Mouse (Mus musculus) stomach, embryonic 16.5 days (tissue): Measurements from ENCODE around the gene Akt3. TPM values are rescaled to one million over a fixed set of nuclear protein-coding genes. Genes with fewer than 3 reads are reported as not detected.

Experiments
- ATAC-seq: fragments of 200-750 bp; cut with Nextera tagmentation; 2 replicates; pipeline ENCODE4 v1.8.0; 2017; ENCODE audit warnings: moderate number of reproducible peaks, moderate TSS enrichment; ENCODE audit not compliant: insufficient read depth, low FRiP score
- H3K27ac ChIP-seq: fragments of 300-500 bp; sonication (generic); 2 replicates; pipeline ENCODE4 v1.5.1; 2014; ENCODE audit warnings: low read length
- H3K27me3 ChIP-seq: fragments of 300-500 bp; sonication (generic); 2 replicates; pipeline ENCODE4 v1.6.1; 2014; ENCODE audit warnings: low read length, control low read depth, mixed read lengths; ENCODE audit not compliant: control insufficient read depth, insufficient read depth
- H3K36me3 ChIP-seq: fragments of 300-500 bp; sonication (generic); 2 replicates; pipeline ENCODE4 v1.6.1; 2014; ENCODE audit warnings: low read length; ENCODE audit not compliant: control insufficient read depth, insufficient read depth
- H3K4me1 ChIP-seq: fragments of 300-500 bp; sonication (generic); 2 replicates; pipeline ENCODE4 v1.6.1; 2014; ENCODE audit warnings: low read length, control low read depth, mixed read lengths; ENCODE audit not compliant: control insufficient read depth, insufficient read depth
- H3K4me2 ChIP-seq: fragments of 300-500 bp; sonication (generic); 2 replicates; pipeline ENCODE4 v1.6.1; 2014; ENCODE audit warnings: low read depth, low read length, mixed read lengths
- H3K4me3 ChIP-seq: fragments of 300-500 bp; sonication (generic); replicated peaks from 2 replicates; pipeline ENCODE4 v1.5.1; 2014; ENCODE audit warnings: mild to moderate bottlenecking, low read length
- H3K9ac ChIP-seq: fragments of 300-500 bp; sonication (generic); 2 replicates; pipeline ENCODE4 v1.6.1; 2014; ENCODE audit warnings: low read length
- H3K9me3 ChIP-seq: fragments of 300-500 bp; sonication (generic); replicated peaks from 2 replicates; pipeline ENCODE4 v1.6.1; 2016; ENCODE audit warnings: low read length, control low read depth; ENCODE audit not compliant: control insufficient read depth
- WGBS: fragments of 180-500 bp; shearing (Covaris S2); extraction: QIAGEN DNeasy Blood & Tissue Kit; methylation state at CpG from one replicate; pipeline ENCODE4 v1.1.7; 2014; 5-methylcytosine and 5-hydroxymethylcytosine counted together
- polyA plus RNA-seq: library from polyadenylated mRNA; unstranded; fragments of >200 nt; fragmentation: Nextera tagmentation; extraction: Ambion mirVana; gene quantifications from 2 replicates; pipeline ENCODE4 v1.2.1, GENCODE M21; 2015

Akt3 gene
- polyA plus RNA-seq, 1 experiment from 2014 or later, result 4.4 TPM

DNA sequence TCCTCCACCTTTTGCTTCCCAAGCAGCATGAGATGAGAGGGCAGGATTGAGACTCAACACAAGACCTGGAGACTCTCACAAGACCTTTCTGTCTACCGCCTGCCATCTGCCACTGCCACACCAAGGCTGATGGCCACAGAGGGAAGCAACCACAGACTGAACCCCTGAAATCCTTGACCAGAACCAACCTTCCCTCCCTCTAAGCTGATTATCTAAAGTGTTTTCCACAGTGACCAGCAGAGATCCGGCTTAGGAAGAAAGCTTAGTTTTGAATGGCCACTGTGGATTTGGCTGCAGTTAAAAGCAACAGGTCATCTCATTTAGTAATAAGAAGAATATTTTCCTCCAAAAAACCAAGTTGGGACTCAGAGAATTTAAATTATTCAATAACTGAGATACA is 276.5 kb downstream of the Akt3 start:
- Histone ChIP-seq H3K4me1 (peaks cover 22% of the 10 kb centered on the region), H3K4me2 (no peak overlapping the region), H3K9ac (no peak overlapping the region), H3K4me3 (no peak overlapping the region), H3K9me3 (no peaks in the 10 kb centered on the region), H3K27me3 (no peaks in the 10 kb centered on the region), H3K27ac (no peak overlapping the region), H3K36me3 (no peaks in the 10 kb centered on the region)
- whole genome bisulfite sequencing, result 93% methylated on average over 2 of the region's 2 CpGs
- no peak for ATAC-seq

DNA sequence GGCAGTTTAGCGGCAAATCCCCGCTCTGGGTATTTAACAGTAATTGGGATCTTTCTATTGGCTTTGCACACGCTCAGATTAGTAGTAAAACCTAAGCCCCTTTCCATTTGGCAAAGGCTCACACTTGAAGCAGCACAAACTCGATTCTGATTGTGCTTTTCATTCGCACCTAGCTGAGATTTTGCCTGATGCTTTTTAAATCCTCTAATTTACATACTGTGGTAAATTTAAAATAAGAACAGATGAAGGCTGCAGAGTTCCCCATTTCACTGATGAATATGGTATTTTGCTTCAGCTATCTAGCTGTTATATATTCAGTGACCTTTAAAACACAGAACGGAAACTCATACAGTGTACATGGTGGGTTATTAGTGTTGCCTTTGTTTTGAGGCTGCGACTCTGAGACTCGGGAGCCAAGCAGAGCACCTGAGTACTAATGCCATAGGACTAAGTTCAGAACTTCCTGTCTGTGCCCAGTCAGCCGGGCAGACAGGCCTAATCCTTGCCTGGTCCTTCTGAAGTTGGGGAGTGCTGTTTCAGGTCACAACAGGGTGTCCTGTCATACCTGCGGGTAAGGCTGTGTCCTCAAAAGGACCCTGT is 277.1 kb downstream of the Akt3 start:
- Histone ChIP-seq H3K27me3 (no peaks in the 10 kb centered on the region), H3K9ac (no peak overlapping the region), H3K9me3 (no peaks in the 10 kb centered on the region), H3K4me2 (no peak overlapping the region), H3K4me1 (peaks cover 15% of the 10 kb centered on the region), H3K4me3 (no peak overlapping the region), H3K36me3 (no peaks in the 10 kb centered on the region), H3K27ac (no peak overlapping the region)
- WGBS, result 85% methylated on average over 10 of the region's 10 CpGs
- ATAC-seq, result no peak

DNA sequence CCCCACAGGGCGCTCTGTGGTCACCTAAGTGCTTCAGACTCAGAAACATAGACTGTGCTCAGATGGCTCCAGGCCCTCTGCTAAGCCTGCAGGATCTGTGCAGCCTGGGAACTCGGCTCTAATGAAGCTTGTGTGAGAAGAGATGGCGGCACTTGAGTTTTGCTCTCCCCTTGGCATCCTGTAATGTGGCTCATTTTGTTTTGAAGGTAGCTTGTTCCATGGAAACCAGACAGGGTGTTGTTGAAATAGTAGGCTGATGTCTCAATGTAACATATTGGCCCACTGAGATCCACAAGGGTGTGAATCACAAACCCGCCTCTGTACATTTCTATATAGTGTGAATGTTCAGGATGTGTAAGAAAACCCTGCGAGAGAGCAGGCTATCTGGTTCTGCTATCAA is 277.9 kb downstream of the Akt3 start:
- Histone ChIP-seq H3K4me2 (no peak overlapping the region), H3K4me1 (peaks cover 8% of the 10 kb centered on the region), H3K9ac (no peak overlapping the region), H3K36me3 (no peaks in the 10 kb centered on the region), H3K9me3 (no peaks in the 10 kb centered on the region), H3K27ac (no peak overlapping the region), H3K4me3 (no peak overlapping the region), H3K27me3 (no peaks in the 10 kb centered on the region)
- ATAC-seq, result no peak
- WGBS, result 92% methylated on average over 5 of the region's 5 CpGs

DNA sequence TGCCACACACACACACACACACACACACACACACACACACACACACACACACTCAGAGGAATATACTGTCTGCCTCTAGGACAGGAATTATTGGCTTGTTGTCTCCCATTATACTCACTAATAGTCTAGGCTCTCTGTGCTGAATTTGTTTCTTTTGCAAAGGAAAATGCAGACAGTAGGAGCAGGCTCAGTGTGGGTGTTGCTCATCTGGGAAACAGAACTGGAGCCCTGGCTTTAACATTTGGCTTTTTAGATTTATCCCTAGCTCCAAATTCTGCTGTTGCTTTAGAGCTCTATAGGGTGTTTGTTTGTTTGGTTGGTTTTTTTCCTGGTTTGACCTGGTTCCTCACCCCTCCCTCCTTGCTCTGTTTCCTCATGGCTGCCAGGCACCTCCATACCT is 278.8 kb downstream of the Akt3 start:
- Histone ChIP-seq H3K36me3 (no peaks in the 10 kb centered on the region), H3K9ac (no peak overlapping the region), H3K27me3 (no peaks in the 10 kb centered on the region), H3K9me3 (no peaks in the 10 kb centered on the region), H3K4me3 (no peak overlapping the region), H3K4me2 (no peak overlapping the region), H3K27ac (no peak overlapping the region), H3K4me1 (peaks cover 6% of the 10 kb centered on the region; the same call in 1 of the 2 replicates)
- no peak for ATAC-seq

DNA sequence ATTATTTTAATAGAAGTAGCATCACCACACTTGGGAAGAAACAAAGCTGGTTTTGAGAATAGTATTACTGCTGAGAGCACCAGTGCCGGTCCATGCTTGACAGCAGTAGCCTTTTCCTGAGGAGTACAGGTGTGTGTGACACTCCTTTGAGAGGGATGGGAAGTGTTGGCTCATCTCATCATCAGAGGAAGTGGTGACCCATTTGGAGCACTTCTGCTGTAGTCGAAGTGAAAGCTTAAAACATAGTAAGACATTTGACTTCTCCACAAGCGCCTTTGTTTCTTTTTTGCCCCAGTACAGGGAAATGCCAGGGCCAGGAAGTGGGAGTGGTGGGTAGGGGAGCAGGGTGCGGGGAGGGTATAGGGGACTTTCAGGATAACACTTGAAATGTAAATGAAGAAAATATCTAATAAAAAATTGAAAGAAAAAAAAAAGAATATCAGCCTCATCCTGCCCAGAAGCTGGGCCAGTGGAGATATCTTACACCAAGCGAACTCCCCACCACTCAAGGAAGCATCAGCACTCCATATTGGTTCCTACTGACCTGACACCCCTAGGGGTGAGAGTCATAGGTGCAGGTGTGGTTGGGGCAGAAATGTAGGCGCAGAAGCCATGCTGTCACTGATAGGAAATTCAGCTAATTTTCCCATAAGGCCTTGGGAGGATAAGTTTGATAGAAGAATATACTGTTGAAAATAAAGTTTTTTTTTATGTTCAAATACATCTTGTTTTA is 284.5 kb downstream of the Akt3 start:
- no peak overlapping the region for H3K9ac ChIP-seq
- no peak overlapping the region for H3K27ac ChIP-seq
- no peak overlapping the region for H3K4me3 ChIP-seq
- H3K27me3 ChIP-seq, result no peaks in the 10 kb centered on the region
- H3K4me2 ChIP-seq, result no peak overlapping the region
- no peaks in the 10 kb centered on the region for H3K36me3 ChIP-seq
- WGBS, result 84% methylated on average over 6 of the region's 6 CpGs
- no peaks in the 10 kb centered on the region for H3K4me1 ChIP-seq
- no peaks in the 10 kb centered on the region for H3K9me3 ChIP-seq
- ATAC-seq, result no peak

DNA sequence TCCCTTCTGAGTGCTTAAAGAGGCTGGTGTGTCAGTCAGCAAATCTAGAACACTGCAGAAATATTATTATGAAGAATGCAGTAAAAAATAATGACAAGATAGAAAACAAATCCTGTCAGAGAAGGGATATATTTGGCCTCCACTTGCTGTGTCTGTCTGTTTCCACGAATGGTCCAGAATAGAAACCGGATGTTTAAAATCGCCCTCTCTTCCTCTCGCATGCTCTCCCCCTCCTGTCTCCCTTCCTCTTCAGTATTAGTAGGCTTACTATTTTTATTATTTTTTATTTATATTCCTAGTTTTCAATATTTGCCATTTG is 286.6 kb downstream of the Akt3 start:
- Histone ChIP-seq H3K27me3 (no peaks in the 10 kb centered on the region), H3K36me3 (no peaks in the 10 kb centered on the region), H3K4me3 (no peak overlapping the region), H3K9ac (no peak overlapping the region), H3K4me2 (no peak overlapping the region), H3K4me1 (no peaks in the 10 kb centered on the region), H3K27ac (no peak overlapping the region), H3K9me3 (no peaks in the 10 kb centered on the region)
- no peak for ATAC-seq
- WGBS, result 83% methylated on average over 4 of the region's 4 CpGs

DNA sequence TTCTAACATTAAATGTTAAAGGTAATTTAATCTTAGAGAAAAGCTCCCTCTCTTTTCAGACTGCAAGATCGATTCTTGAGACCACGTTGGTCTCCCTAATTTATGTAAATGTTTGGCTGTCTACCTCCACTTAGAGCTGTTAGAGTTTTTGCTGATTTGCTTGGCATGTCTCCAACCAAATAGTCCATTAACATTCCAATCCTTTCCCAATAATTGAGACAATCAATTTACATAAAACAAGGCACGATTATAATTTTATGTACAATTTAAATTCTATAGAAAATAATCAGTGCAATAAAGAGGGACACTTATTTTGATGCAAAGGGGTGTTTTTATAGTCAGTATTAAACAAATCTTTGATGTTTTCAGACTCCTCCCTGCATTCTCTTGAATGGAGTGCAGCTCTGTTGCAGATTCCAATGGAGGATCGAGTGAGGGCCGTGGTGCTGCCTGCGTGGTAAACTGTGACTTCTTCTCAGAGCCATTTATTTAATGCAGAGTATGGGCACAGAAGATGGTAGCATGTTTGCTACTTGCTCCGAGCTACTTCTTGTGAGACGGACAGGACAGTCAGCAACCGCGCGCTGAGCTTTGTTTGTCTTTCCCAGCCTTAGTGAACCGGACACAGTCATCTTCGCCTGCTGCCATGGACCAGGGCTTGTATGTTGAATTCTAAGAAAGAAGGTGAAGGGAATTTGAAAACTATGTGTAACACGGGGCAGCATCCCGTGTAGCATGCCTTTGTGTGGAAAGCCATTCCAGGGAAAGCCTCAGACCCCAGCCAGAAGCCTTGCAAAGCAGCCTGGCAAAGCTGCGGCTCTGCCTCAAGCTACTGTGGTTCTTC is 287.1 kb downstream of the Akt3 start:
- Histone ChIP-seq H3K27me3 (no peaks in the 10 kb centered on the region), H3K9ac (no peak overlapping the region), H3K27ac (no peak overlapping the region), H3K36me3 (no peaks in the 10 kb centered on the region), H3K4me1 (no peaks in the 10 kb centered on the region), H3K4me3 (no peak overlapping the region), H3K4me2 (no peak overlapping the region), H3K9me3 (no peaks in the 10 kb centered on the region)
- no peak for ATAC-seq
- 70% methylated on average over 16 of the region's 16 CpGs for WGBS

Other genes starting within 250 kb of the Akt3 start
- gene Zbtb18, start 184.1 kb upstream of the Akt3 start, polyA plus RNA-seq, result 1.6 and 2.0 TPM in 2 replicates